ENCODE assay signal across 23 mouse cellular contexts in genomic region chr8:95841436-95841835, GRCm38 (mm10).
"Had no signal": no experiment of that assay in that cellular context is flagged by ENCODE, and none has a peak within 500 bp of the region (broad histone marks: within the 10 kb centered on the region; RNA-seq: fewer than 3 reads in every experiment).

No protein-coding gene starts in this region.

- ATAC-seq: intestine, embryonic 16.5 days had no signal

- H3K4me1 ChIP-seq: hindbrain, embryonic 13.5 days; hindbrain, embryonic 15.5 days; limb, embryonic 10.5 days; limb, embryonic 12.5 days; liver, embryonic 13.5 days had no signal

- H3K9me3 ChIP-seq: heart, embryonic 12.5 days; hindbrain, embryonic 13.5 days; hindbrain, embryonic 15.5 days; limb, embryonic 10.5 days; limb, embryonic 12.5 days; liver, embryonic 13.5 days had no signal

- H3K27ac ChIP-seq: heart, adult 2 months; hindbrain, embryonic 13.5 days; hindbrain, embryonic 15.5 days; hindbrain, postnatal 0 days; layer of hippocampus, adult 2 months; left cerebral cortex, adult 2 months; limb, embryonic 10.5 days; limb, embryonic 12.5 days; liver, embryonic 13.5 days had no signal

- H3K4me2 ChIP-seq: heart, embryonic 12.5 days; hindbrain, embryonic 13.5 days; hindbrain, embryonic 15.5 days; limb, embryonic 12.5 days; liver, embryonic 11.5 days; liver, embryonic 13.5 days had no signal

- H3K27me3 ChIP-seq: heart, embryonic 12.5 days; hindbrain, embryonic 13.5 days; hindbrain, embryonic 15.5 days; limb, embryonic 12.5 days; liver, embryonic 13.5 days had no signal

- H3K4me3 ChIP-seq: heart, adult 2 months; heart, embryonic 12.5 days; hindbrain, embryonic 13.5 days; hindbrain, embryonic 15.5 days; layer of hippocampus, adult 2 months; left cerebral cortex, adult 2 months; limb, embryonic 10.5 days; limb, embryonic 12.5 days; liver, embryonic 13.5 days had no signal

- DNase-seq: gastrocnemius, postnatal 14 days; gastrocnemius, postnatal 36 days; heart, adult 11 months; heart, adult 2 months; heart, postnatal 10 days; heart, postnatal 36 days; kidney, adult 11 months; kidney, adult 2 months; kidney, adult 9 months; kidney, postnatal 10 days; kidney, postnatal 25 days; liver; liver, embryonic 13.5 days had no signal

- H3K9ac ChIP-seq: heart, embryonic 12.5 days; hindbrain, embryonic 13.5 days; hindbrain, embryonic 15.5 days; limb, embryonic 12.5 days; liver, embryonic 13.5 days had no signal
